Mouse (Mus musculus) midbrain, embryonic 14.5 days (tissue): ENCODE results near the gene Rps15a. TPM values are rescaled to one million over a fixed set of nuclear protein-coding genes. Genes with fewer than 3 reads are reported as not detected.

Experiments used
- ATAC-seq: fragments of 200-750 bp; cut with Nextera tagmentation; 2 replicates; pipeline ENCODE4 v1.8.0; 2017; ENCODE audit warnings: moderate number of reproducible peaks, moderate library complexity; ENCODE audit not compliant: low FRiP score, low TSS enrichment
- DNase-seq: peaks from one replicate; pipeline ENCODE4 v3.0.0-alpha.2; 2015
- H3K27ac ChIP-seq: fragments of 300-500 bp; sonication (generic); replicated peaks from 2 replicates; pipeline ENCODE4 v1.5.1; 2014; ENCODE audit warnings: mild to moderate bottlenecking, low read depth, low read length, moderate library complexity
- H3K27me3 ChIP-seq: fragments of 300-500 bp; sonication (generic); 2 replicates; pipeline ENCODE4 v1.6.1; 2014; ENCODE audit warnings: low read length, control low read depth, mixed read lengths; ENCODE audit not compliant: control insufficient read depth, insufficient read depth
- H3K36me3 ChIP-seq: fragments of 300-500 bp; sonication (generic); 2 replicates; pipeline ENCODE4 v1.6.1; 2014; ENCODE audit warnings: low read length, control low read depth; ENCODE audit not compliant: control insufficient read depth, insufficient read depth
- H3K4me1 ChIP-seq: fragments of 300-500 bp; sonication (generic); 2 replicates; pipeline ENCODE4 v1.6.1; 2014; ENCODE audit warnings: mild to moderate bottlenecking, antibody characterized with exemption, low read length, control low read depth; ENCODE audit not compliant: control insufficient read depth, insufficient read depth
- H3K4me2 ChIP-seq: fragments of 300-500 bp; sonication (generic); 2 replicates; pipeline ENCODE4 v1.6.1; 2014; ENCODE audit warnings: mild to moderate bottlenecking, low read length, moderate library complexity
- H3K4me3 ChIP-seq: fragments of 300-500 bp; sonication (generic); replicated peaks from 2 replicates; pipeline ENCODE4 v1.5.1; 2014; ENCODE audit warnings: low read depth, low read length
- H3K9ac ChIP-seq: fragments of 300-500 bp; sonication (generic); replicated peaks from 2 replicates; pipeline ENCODE4 v1.6.1; 2014; ENCODE audit warnings: mild to moderate bottlenecking, low read length, moderate library complexity
- H3K9me3 ChIP-seq: fragments of 300-500 bp; sonication (generic); 2 replicates; pipeline ENCODE4 v1.6.1; 2016; ENCODE audit warnings: low read length, control low read depth, mixed read lengths; ENCODE audit not compliant: control insufficient read depth
- WGBS: fragments of 180-500 bp; shearing (Covaris S2); extraction: QIAGEN DNeasy Blood & Tissue Kit; methylation state at CpG from one replicate; pipeline ENCODE4 v1.1.7; 2014; 5-methylcytosine and 5-hydroxymethylcytosine counted together
- polyA plus RNA-seq: library from polyadenylated mRNA; unstranded; fragments of >200 nt; fragmentation: Nextera tagmentation; extraction: Ambion mirVana; gene quantifications from 2 replicates; pipeline ENCODE4 v1.2.1, GENCODE M21; 2014

The Rps15a gene
- polyA plus RNA-seq, 1 experiment from 2014 or later = 492 TPM

DNA sequence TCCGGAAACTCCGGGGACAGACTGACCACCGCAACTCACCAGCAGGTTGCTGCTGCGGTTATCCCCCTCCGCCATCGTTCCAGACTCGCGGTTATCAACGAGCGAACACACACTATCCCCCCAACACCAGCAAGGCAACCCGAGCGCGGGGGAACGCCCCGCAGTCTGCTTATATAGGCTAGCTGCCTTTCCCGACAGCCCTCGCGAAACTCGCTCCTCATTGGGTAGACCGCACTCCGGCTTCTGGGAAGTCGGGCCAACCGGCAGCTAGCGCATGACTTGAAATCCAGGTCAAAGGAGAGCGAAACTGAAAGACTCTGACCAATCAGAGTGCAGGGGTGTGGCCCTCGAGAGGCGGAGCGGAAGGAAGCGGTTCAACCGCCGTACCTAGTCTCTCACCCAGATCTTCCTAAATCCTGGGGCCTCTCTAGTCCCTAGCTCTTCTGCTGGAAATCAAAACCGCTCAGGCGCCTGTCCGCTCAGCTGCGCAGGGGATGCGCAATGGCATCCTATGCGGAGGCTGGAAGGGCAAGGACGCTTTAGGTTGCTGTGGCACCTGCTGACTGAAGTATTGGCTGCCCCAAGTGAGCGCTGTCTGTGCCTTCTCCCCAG lies 13.5 kb upstream of the Rps15a start, which contains the start of gene Arl6ip1:
TSS of gene Arl6ip1 (minus strand) at position 233 of the 612 bp plus-strand sequence.
- ATAC-seq (peak; percentile 99), DNase-seq (peak; percentile 98)
- H3K27ac ChIP-seq = peak within 1 kb of the TSS; percentile 83
- H3K4me1 ChIP-seq = peaks cover 22% of the 10 kb centered on the region
- peaks cover 19% of the 10 kb centered on the region for H3K36me3 ChIP-seq
- no peaks in the 10 kb centered on the region for H3K9me3 ChIP-seq
- H3K4me3 ChIP-seq = peak within 1 kb of the TSS; percentile 85
- H3K27me3 ChIP-seq = no peaks in the 10 kb centered on the region
- peak within 1 kb of the TSS; percentile 86 for H3K9ac ChIP-seq
- WGBS = under 1% methylated on average over 39 of the region's 39 CpGs
- H3K4me2 ChIP-seq = peak within 1 kb of the TSS; percentile 87

GRCm38 (mm10) chr7:118128925-118129429 lies 13.0 kb upstream of the Rps15a start:
- H3K9me3 ChIP-seq = no peaks in the 10 kb centered on the region
- DNase-seq (peak; percentile 51), ATAC-seq (peak; percentile 76)
- H3K4me1 ChIP-seq = peaks cover 22% of the 10 kb centered on the region
- H3K36me3 ChIP-seq = peaks cover 20% of the 10 kb centered on the region; the same call in 1 of the 2 replicates
- peak overlapping the region; percentile 87 for H3K4me2 ChIP-seq
- H3K27me3 ChIP-seq = no peaks in the 10 kb centered on the region
- peak overlapping the region; percentile 85 for H3K4me3 ChIP-seq
- peak overlapping the region; percentile 86 for H3K9ac ChIP-seq
- H3K27ac ChIP-seq = peak overlapping the region; percentile 83
- under 1% methylated on average over 21 of the region's 21 CpGs for WGBS

- peaks cover 32% of the 10 kb centered on the region for H3K36me3 ChIP-seq
- ATAC-seq (no peak), DNase-seq (no peak)
- H3K27ac ChIP-seq = no peak overlapping the region
- whole genome bisulfite sequencing = 69% methylated on average over 11 of the region's 11 CpGs
- H3K27me3 ChIP-seq = no peaks in the 10 kb centered on the region
- H3K9ac ChIP-seq = no peak overlapping the region
- H3K4me1 ChIP-seq = peaks cover 22% of the 10 kb centered on the region
- H3K4me2 ChIP-seq = no peak overlapping the region
- no peaks in the 10 kb centered on the region for H3K9me3 ChIP-seq
- H3K4me3 ChIP-seq = no peak overlapping the region
Measured at GRCm38 (mm10) chr7:118126219-118126875, 10.4 kb upstream of the Rps15a start.

GRCm38 (mm10) chr7:118125736-118126135 lies 9.7 kb upstream of the Rps15a start:
- peaks cover 22% of the 10 kb centered on the region for H3K4me1 ChIP-seq

DNA sequence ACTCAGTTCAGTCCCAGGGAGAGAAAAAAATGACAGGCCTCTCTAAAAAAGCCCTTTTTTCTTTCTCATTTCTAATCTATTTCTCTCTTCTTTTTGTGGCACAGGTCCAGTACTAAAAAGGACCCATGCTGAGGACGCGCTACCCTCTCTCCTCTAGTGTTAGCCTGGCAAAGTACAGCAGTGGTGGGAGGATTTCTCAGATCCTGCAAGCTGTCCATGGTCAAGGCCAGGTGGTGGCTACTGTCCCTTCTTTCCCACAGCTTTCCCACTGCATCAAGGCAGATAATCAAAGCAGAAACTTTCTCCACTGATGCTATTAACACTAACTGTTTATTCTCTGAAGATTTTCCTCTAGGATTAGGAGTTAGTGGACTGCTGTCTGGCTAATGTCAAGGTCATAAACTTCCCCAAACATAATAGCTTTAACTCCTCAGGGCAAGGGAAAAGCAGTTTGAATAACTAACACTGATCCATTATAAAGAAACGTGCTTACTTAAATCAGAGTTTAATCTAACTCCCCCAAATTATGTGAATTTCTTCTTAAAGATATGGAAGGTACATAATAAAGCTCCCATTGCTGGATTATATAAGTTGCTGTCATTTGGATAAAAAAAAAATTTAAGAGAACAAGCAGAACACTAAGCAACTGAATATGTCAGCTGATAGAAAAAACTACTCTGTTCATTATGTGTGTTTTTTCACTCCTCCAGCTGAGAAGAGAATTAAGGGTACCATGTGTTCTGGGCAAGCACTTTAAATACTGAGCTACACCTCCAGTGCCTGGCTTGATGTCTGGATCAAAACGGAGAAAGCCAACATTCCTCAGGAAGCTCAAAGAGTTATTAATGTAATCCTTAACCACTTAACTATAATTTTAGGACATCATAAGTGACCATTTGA lies 7.8 kb upstream of the Rps15a start:
- ATAC-seq (no peak), DNase-seq (no peak)
- no peaks in the 10 kb centered on the region for H3K9me3 ChIP-seq
- peaks cover 18% of the 10 kb centered on the region for H3K4me1 ChIP-seq
- H3K27me3 ChIP-seq = no peaks in the 10 kb centered on the region
- no peak overlapping the region for H3K9ac ChIP-seq
- WGBS = 93% methylated on average over 4 of the region's 4 CpGs
- no peak overlapping the region for H3K27ac ChIP-seq
- no peak overlapping the region for H3K4me2 ChIP-seq
- H3K36me3 ChIP-seq = peaks cover 57% of the 10 kb centered on the region
- H3K4me3 ChIP-seq = no peak overlapping the region

More at GRCm38 (mm10) chr7:118125736-118126135, 9.7 kb upstream of the Rps15a start:
- H3K4me3 ChIP-seq = no peak overlapping the region
- H3K27ac ChIP-seq = no peak overlapping the region
- H3K9ac ChIP-seq = no peak overlapping the region
- H3K36me3 ChIP-seq = peaks cover 37% of the 10 kb centered on the region
- no peaks in the 10 kb centered on the region for H3K27me3 ChIP-seq
- ATAC-seq = no peak
- no peak overlapping the region for H3K4me2 ChIP-seq
- no peak for DNase-seq
- H3K9me3 ChIP-seq = no peaks in the 10 kb centered on the region

- WGBS = 94% methylated on average over 7 of the region's 7 CpGs
- no peaks in the 10 kb centered on the region for H3K9me3 ChIP-seq
- no peak overlapping the region for H3K27ac ChIP-seq
- DNase-seq (no peak), ATAC-seq (no peak)
- H3K27me3 ChIP-seq = no peaks in the 10 kb centered on the region
- no peak overlapping the region for H3K9ac ChIP-seq
- H3K4me2 ChIP-seq = no peak overlapping the region
- peaks cover 68% of the 10 kb centered on the region for H3K36me3 ChIP-seq
- H3K4me3 ChIP-seq = no peak overlapping the region
- H3K4me1 ChIP-seq = peaks cover 4% of the 10 kb centered on the region; the same call in 1 of the 2 replicates
Measured at GRCm38 (mm10) chr7:118122235-118122634, 6.2 kb upstream of the Rps15a start.

DNA sequence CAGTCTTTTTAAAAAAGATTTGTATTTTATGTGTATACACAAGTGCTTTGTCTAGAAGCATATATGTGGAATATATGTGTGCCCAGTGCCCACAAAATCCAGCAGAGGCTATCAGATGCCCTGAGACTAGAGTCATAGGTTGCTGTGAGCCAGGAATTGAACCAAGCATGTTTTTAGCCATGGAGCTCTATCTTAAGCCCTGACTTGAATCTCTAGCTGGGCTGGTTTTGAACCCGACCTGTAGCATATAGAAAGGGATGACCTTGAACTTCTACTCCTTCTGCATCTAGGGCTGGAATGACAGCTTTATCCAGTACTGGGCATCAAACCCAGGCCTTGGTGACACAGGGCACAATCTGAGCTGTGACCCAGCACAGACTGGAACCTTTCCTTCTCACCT lies 4.7 kb upstream of the Rps15a start:
- Histone ChIP-seq H3K9ac (no peak overlapping the region), H3K27me3 (no peaks in the 10 kb centered on the region), H3K9me3 (no peaks in the 10 kb centered on the region), H3K27ac (no peak overlapping the region), H3K36me3 (peaks cover 53% of the 10 kb centered on the region), H3K4me3 (no peak overlapping the region), H3K4me1 (no peaks in the 10 kb centered on the region), H3K4me2 (no peak overlapping the region)
- no peak for DNase-seq
- no peak for ATAC-seq
- WGBS = 84% methylated on average over 1 of the region's 1 CpGs

GRCm38 (mm10) chr7:118119946-118120345 lies 4.0 kb upstream of the Rps15a start:
- peaks cover 1% of the 10 kb centered on the region; the same call in 1 of the 2 replicates for H3K4me1 ChIP-seq
- ATAC-seq (no peak), DNase-seq (no peak)
- 83% methylated on average over 5 of the region's 5 CpGs for WGBS
- H3K4me2 ChIP-seq = no peak overlapping the region
- H3K36me3 ChIP-seq = peaks cover 53% of the 10 kb centered on the region
- H3K27me3 ChIP-seq = no peaks in the 10 kb centered on the region
- no peaks in the 10 kb centered on the region for H3K9me3 ChIP-seq
- no peak overlapping the region for H3K9ac ChIP-seq
- no peak overlapping the region for H3K27ac ChIP-seq
- H3K4me3 ChIP-seq = no peak overlapping the region
